Mouse (Mus musculus) retina, postnatal 1 day (tissue): ENCODE results near the gene Swsap1.
A peak's percentile ranks its signal among the peaks of the same experiment; 100 is the strongest.

Experiments
- DNase-seq: peaks from one replicate; pipeline ENCODE4 v3.0.0-alpha.2; 2012

The Swsap1 gene

DNA sequence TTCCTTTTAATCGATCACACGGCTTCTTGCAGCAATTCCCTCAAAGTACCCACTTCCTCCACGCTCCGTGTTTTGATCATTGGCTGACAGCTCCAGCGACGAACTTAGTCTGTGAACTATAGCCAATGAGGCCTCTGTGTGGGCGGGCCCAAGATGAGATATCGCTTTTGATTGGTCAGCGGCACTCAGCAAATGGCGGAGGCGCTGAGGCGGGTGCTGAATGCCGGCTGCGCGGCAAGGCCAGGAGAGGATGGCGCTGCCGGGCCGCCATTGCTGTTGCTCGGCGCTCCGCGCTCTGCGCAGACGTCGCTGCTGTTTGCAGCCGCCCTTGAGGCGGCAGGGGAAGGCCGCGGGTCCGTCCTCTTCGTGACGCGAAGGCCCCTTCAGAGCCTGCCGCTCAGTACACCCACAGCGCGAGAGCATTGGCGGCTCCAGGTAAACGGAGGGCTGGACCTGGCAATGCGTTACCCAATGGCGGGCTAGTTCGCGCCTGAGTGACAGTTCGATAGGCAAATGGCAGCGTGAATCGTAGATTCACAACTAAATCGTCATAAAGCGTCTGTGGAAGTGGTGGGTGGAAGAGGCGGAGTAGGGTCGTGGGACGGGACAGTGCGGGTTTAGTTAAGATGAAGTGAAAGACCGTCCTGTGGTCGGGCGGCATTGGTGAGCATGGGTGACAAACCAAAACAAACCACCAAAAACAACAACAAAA is at the start of gene Swsap1:
Gene Swsap1 (plus strand): TSS at position 186 of the 712 bp plus-strand sequence.
- peak; percentile 99 for DNase-seq

DNA sequence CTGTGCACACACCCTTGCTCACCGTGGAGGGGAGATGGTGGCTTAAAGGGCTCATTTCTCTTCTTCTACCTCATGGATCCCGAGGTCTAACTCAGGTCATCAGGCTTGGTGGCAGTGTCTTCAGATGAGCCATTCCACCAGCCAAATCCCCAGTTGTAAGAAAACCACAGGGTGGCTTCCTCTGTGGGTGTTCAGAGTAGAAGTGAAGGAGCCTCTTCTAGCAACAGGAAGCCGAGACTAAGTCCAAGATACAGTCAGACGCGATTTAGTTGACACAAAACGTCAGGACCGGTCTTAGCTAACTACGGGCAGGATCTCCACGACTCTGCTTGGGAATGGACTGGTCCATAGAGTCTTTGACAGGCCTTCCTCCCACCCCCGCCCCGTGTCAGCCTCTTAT is 47.3 kb upstream of the Swsap1 start:
- DNase-seq: no peak

- DNase-seq: no peak
These were observed 45.9 kb upstream of the Swsap1 start for GRCm38 (mm10) chr9:21909474-21910223.

GRCm38 (mm10) chr9:21916851-21917492 is 38.6 kb upstream of the Swsap1 start:
- no peak for DNase-seq

- no peak for DNase-seq
These were observed 38.0 kb upstream of the Swsap1 start for GRCm38 (mm10) chr9:21917493-21918034.

GRCm38 (mm10) chr9:21918035-21918592 is 37.4 kb upstream of the Swsap1 start, which contains the start of gene Rab3d:
TSS of gene Rab3d (minus strand) at chr9:21918192.
- DNase-seq: peak; percentile 98

- DNase-seq: no peak
These were observed 36.7 kb upstream of the Swsap1 start for GRCm38 (mm10) chr9:21918692-21919384.

- DNase-seq: no peak
These were observed 32.5 kb upstream of the Swsap1 start for GRCm38 (mm10) chr9:21923036-21923435.

- no peak for DNase-seq
These were observed 32.0 kb upstream of the Swsap1 start for GRCm38 (mm10) chr9:21923490-21924098.

- no peak for DNase-seq
These were observed 31.5 kb upstream of the Swsap1 start for GRCm38 (mm10) chr9:21924099-21924493.

GRCm38 (mm10) chr9:21925034-21925433 is 30.5 kb upstream of the Swsap1 start:
- DNase-seq: no peak

- DNase-seq: no peak
These were observed 30.0 kb upstream of the Swsap1 start for GRCm38 (mm10) chr9:21925506-21925905.

- DNase-seq: no peak
These were observed 29.4 kb upstream of the Swsap1 start for GRCm38 (mm10) chr9:21926155-21926554.

DNA sequence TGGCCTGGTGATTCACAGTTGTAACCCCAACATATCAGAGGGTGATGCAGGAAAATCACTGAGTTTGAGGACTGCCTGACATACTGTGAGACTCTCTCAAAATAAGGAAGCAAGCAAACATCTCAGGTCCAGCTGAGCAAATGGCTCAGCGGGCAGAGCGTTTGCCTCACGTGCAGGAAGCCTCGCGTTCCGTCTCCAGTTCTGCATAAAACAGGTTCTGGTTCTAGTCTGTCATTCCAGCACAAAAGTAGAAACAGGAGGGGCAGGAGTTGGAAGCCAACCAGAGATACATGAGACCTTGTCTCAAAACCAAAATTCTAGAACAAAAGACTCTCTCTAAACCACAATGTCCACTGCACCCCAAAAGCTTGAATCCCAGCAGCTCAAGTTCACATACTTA is 28.8 kb upstream of the Swsap1 start:
- no peak for DNase-seq

DNA sequence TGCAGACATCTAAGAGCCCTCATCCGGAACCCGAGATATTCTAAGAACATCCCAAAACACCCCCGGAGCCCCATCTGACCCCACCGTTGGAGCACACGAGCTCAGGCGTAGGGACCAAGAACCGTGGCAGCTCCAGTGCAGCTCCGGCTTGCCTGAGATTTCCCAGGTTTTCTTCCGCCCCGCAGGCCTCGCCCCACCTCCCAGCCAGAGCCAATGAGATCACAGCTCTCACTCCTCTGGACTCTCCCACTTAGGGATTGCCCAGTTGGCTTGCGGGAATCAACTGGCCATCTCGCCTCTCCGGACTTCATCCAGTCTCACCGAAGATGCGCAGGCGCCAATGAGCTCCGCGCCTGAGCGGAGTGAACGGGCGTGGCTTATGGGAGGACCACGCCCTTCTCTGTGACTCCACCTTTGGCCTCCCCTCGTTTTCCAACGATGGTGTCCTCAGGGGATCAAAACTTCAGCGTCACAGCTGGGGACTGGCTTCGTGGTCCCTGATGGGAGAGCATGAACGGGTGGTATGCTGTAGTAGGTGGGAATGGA is 28.3 kb upstream of the Swsap1 start, which contains the start of the genes Ccdc159 and Tmem205:
Gene Ccdc159 (plus strand): TSS at position 264 of the 546 bp plus-strand sequence.
Gene Tmem205 (minus strand): TSS at position 349 of the 546 bp plus-strand sequence.
- peak; percentile 99 for DNase-seq

GRCm38 (mm10) chr9:21929208-21929607 is 26.3 kb upstream of the Swsap1 start:
- no peak for DNase-seq

DNA sequence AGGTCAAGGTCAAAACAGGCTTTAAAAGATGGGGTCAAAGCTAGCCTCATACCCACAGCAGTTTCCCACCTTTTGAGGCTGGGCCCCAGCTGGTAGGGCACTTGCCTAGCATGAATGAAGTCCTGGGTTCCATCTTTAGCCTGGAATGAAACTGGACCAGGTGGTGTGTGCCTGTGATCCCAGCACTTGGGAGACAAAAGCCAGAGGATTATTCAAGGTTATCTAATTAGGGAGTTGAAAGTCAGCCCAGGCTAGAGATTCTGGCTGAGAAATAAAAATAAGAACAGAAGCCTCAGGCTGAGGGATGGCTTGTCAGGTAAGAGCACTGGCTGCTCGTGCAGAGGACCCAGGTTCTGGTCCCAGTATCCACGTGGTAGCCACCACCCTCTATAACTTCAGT is 23.5 kb upstream of the Swsap1 start:
- no peak for DNase-seq

DNA sequence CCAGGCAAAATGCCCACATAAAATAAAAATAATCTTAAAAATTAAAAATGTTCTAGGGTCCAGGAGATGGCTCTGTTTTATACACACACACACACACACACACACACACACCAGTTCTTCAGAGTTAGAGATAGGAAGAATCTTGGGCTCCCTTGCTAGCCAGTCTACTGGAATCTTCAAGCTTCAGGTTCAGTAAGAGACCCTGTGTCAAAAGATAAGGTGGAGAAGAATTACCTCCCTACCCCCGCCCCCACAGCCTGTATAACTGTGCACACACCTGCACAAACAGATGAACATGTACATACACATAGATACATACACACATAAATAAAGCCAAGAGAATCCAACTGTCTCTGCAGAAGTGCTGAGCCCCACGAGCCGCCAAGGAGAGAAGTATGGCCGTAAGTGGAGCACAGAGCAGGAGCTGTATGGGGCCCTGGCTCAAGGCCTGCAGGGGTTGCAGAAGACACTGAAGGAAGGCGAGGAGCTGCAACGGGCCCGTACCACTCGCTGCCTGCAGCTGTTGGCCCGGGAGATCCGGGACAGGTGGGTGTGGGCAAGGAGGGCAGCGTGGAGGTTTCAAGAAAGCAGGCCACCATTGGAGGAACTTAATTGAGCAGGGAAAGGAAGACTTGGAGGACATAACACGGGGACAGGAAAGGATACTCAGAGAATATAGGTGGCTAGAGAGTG is 23.0 kb upstream of the Swsap1 start:
- no peak for DNase-seq

- no peak for DNase-seq
These were observed 21.5 kb upstream of the Swsap1 start for GRCm38 (mm10) chr9:21934021-21934420.

GRCm38 (mm10) chr9:21935466-21936131 is 20.0 kb upstream of the Swsap1 start:
- no peak for DNase-seq
